Mouse (Mus musculus) frontal cortex, postnatal 36 days (tissue): ENCODE measurements at regions not wholly inside any gene's neighbourhood (a gene's known extent, or its start where the extent isn't known, plus 50 kb on each side); places are given as distances from the start of the nearest gene placed in this dataset.

Experiments
- DNase-seq, 2 experiments: peaks; one replicate each; pipeline ENCODE4 v3.0.0; 2022; ENCODE audit warnings: low spot score in 2 of 2

GRCm38 (mm10) chr16:76718809-76719208 lies 294.7 kb upstream of the Usp25 start:
- DNase-seq, result no peak

DNA sequence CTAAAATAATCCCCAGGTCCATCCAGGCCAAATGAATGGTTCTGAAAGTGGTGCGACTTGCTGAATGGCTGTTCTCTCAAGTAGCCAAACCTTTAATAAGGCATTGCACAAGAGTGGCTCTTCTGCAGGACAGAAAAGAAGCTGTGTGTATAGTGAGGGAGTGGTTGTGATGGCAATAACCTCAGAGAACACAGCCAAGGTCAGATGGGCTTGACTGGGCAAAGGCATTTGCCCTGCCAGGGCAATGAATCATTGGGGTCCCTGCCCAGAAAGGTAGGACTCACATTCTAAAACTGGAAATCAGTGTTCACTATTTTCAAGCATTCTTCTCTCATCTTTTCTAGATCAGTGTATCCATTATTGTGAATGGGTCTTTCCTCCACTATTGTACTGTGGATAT lies 295.4 kb upstream of the Usp25 start:
- no peak for DNase-seq

DNA sequence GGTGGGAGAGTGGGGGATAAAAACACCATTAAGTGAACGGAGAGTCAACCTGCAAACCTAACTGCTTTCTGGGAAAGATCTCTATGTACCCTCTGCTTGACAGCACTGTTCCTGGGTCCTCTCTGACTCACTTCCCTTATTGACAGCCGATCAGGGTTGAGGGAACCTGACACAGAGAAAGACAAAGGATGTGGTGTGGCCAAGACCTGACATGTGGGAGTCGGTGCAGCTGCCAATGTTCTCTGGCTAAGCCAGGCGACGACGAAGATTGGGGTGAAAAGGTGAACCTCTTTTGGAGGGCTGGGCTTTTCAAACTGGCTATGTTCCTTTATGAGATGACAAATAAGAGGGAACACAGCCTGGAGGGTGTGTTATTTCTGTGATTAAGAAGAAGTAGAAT lies 318.6 kb upstream of the Usp25 start:
- no peak for DNase-seq

DNA sequence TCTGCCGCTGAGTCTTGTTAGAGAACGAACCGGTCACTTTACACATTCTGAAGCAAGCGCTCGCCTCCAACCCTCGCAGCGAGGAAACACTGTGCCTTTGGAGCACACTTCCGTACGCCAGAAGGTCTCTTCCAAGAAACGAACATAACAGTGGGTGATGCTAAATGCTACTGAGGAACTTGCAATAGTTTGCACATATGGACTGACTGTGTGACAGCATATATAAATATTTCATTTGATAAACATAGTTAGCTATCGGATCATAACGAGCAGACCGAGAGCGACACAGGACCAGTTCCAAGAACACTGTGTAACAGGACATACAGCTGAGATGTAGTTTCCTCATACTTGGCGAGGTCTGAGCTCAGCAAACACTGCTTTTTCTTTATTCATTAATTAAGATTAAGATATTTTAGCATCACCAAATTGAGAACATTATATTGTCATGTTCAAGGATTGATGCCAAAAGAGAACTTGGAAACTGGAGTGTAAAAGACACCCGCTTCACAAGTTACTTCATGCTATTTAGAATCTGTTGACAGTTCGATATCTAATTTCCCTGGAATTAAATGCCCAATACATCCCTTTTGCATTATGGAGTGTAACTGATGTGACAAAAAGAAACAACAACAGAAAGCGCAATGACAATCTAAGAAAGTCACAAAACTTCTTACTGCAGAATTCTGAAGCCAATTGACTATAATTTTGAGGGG lies 314.3 kb upstream of the Nrip1 start:
- peak; percentile 15 to 29 for DNase-seq

DNA sequence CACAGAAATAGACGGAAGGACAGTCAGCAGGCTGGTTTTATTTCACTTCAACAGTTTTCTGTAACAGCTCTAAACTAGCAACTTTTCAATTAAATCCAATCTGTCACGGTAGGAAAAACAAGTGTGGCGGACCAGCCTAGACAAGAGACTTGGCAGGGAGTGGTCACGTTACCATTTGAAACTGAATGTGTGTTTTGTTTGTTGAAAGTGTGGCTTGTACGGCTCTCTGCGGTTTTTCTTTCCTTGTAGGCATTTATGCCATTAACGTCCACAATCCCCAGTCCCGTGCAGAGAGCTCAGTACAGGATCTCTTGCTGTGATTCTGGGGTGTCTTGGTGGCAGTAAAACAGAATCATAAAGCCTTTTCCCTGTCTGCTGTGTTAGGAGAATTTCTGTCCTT lies 311.9 kb upstream of the Nrip1 start:
- no peak for DNase-seq

- DNase-seq, result peak; percentile 45 to 52
Measured at GRCm38 (mm10) chr16:76680061-76680911, 306.7 kb upstream of the Nrip1 start.

- DNase-seq, result no peak
Measured at GRCm38 (mm10) chr16:76678885-76679284, 305.3 kb upstream of the Nrip1 start.

- DNase-seq, result no peak
Measured at GRCm38 (mm10) chr16:76669795-76670194, 296.2 kb upstream of the Nrip1 start.

DNA sequence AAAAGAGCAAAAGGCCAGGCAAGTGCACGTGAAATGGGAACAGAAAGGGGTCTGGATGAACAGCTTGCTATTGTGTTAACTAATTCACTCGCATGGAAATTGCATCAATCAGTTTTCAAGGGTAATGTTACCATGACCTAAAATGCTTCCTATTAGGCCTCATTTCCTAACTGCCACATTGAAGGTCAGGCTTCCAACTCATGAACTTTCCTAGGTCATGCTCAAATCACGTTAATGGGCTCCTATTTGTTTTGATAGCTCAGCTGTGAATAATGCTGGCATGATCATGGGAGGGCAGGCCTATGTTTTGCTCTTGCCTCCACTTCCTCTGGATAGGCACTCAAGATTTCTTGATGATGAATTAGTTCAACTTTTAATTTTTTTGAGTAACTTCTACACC lies 293.4 kb upstream of the Nrip1 start:
- no peak for DNase-seq

- no peak for DNase-seq
Measured at GRCm38 (mm10) chr16:76655106-76655505, 281.5 kb upstream of the Nrip1 start.

GRCm38 (mm10) chr16:76644281-76644680 lies 270.7 kb upstream of the Nrip1 start:
- DNase-seq, result no peak

GRCm38 (mm10) chr16:76643801-76644200 lies 270.2 kb upstream of the Nrip1 start:
- no peak for DNase-seq

DNA sequence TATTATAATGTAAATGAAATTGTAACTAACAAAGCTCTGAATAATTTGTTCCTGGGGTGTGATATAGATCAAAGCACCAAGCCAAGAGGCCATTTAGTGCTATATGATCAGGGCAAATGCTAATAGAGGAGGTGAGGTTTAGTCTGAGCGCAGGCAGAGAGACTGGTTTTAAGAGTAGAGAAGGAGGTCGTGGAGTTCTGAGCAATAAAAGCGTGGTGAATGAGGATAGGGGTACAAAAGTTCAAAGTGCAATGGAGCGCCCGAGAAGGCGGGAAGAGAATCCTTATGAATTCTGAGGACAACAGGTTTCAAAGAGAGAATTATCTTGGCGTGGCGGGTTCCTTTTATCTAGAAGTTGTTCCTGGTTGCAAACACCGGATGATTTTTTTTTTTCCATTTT lies 261.5 kb upstream of the Nrip1 start:
- no peak for DNase-seq

GRCm38 (mm10) chr16:76634196-76634698 lies 260.6 kb upstream of the Nrip1 start:
- DNase-seq, result no peak

GRCm38 (mm10) chr16:76626142-76626541 lies 252.5 kb upstream of the Nrip1 start:
- no peak for DNase-seq

DNA sequence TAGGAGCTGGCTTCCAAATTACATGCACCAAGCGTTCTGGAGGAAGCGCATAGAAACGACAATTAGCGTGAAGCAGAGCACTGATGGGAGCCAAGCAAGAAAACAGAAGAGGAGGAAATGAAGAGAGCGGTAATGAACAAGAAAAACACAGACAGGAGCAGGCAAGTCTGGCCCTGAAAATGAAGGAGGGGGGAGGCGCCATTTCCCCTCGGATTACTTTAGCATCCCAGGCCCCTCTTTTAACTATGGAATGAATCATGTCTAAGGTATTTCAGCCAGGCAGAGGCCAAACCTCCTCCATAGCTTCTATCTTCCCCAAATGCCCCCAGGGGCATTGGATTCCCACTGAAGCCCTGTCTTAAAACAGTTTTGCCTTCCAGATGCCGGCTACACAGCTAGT lies 248.1 kb upstream of the Nrip1 start:
- no peak for DNase-seq

GRCm38 (mm10) chr16:76618295-76618694 lies 244.7 kb upstream of the Nrip1 start:
- DNase-seq, result peak in 1 of 2 experiments; percentile 4

- DNase-seq, result no peak
Measured at GRCm38 (mm10) chr16:76611061-76611460, 237.4 kb upstream of the Nrip1 start.

DNA sequence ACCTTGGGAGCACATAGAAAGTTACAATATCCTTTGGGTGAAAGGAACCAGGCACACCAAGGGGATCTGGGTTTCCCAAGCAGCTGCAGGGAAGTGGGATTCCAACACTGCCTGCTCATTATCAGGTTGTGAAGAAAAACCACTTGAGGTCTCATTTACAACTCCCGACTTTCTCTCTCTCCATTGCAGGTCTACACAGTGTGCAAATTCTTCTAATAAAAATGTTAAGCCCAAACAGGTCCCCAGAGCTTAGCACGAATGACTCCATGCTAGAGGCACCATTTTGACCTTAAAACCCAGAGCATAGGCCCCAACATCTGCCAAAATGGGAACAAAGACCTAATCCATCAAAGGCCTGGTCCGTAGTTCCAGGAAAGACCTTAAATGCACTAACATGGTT lies 231.3 kb upstream of the Nrip1 start:
- DNase-seq, result no peak

- no peak for DNase-seq
Measured at GRCm38 (mm10) chr16:76603846-76604258, 230.2 kb upstream of the Nrip1 start.

GRCm38 (mm10) chr16:76603431-76603830 lies 229.8 kb upstream of the Nrip1 start:
- DNase-seq, result no peak

DNA sequence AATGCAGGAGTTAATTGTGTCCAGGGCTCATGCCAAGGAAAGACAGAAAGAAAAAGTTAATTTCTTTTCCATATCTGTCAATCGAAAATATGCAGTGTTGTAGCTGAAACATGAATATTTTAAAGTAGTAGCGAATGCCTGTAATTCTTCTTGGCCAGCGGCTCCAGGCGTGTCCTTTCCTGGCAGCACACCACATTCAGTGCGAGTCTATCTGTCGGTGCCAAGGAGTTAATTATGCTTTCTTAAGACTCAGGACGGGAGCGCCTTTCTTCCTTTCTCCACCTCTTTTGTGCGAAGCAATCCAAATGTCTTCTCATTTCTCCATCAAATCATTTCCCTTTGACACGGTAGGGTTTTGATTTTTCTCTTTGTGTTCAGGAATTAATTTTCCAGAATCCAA lies 226.5 kb upstream of the Nrip1 start:
- DNase-seq, result peak in 1 of 2 experiments; percentile 18
